Mouse (Mus musculus) spleen, adult 2 months (tissue): ENCODE results near the gene Amotl1. TPM values are rescaled to one million over a fixed set of nuclear protein-coding genes. Genes with fewer than 3 reads are reported as not detected.

Experiments used
- DNase-seq, 2 experiments: peaks; one replicate each; pipeline versions ENCODE4 v3.0.0 to v3.0.0-alpha.2; 2012 to 2021; ENCODE audit warnings: low spot score in 2 of 2, low read depth in 1 of 2
- H3K27ac ChIP-seq: fragments of 200-500 bp; 2 replicates; pipeline ENCODE4 v1.5.1; 2012; ENCODE audit warnings: low read length, inconsistent platforms; ENCODE audit not compliant: insufficient read depth
- H3K27me3 ChIP-seq: fragments of 200-500 bp; 2 replicates; pipeline ENCODE4 v1.6.1; 2012; ENCODE audit warnings: mild to moderate bottlenecking, moderate library complexity, low read length, inconsistent platforms; ENCODE audit not compliant: control insufficient read depth, insufficient read depth
- H3K36me3 ChIP-seq: fragments of 200-500 bp; 2 replicates; pipeline ENCODE4 v1.6.1; 2012; ENCODE audit warnings: mild to moderate bottlenecking, low read length, inconsistent platforms; ENCODE audit not compliant: control insufficient read depth, insufficient read depth
- H3K4me1 ChIP-seq: fragments of 200-500 bp; 2 replicates; pipeline ENCODE4 v1.6.1; 2011; ENCODE audit warnings: inconsistent platforms; ENCODE audit not compliant: control insufficient read depth, insufficient read depth, insufficient read length
- H3K4me3 ChIP-seq: fragments of 200-500 bp; 2 replicates; pipeline ENCODE4 v1.5.1; 2011; ENCODE audit warnings: mild to moderate bottlenecking, inconsistent platforms; ENCODE audit not compliant: insufficient read depth, insufficient read length; ENCODE audit errors: extremely low read depth
- CTCF ChIP-seq: fragments of 200-500 bp; IDR thresholded peaks from 2 replicates; pipeline ENCODE4 v1.5.1; 2011; ENCODE audit warnings: mild to moderate bottlenecking, inconsistent platforms; ENCODE audit not compliant: insufficient read depth, insufficient read length, insufficient replicate concordance; ENCODE audit errors: extremely low read depth
- POLR2A ChIP-seq: fragments of 200-500 bp; IDR thresholded peaks from 2 replicates; pipeline ENCODE4 v1.6.1; 2011; ENCODE audit warnings: low read depth, low read length, inconsistent platforms
- WGBS: fragments of 180-500 bp; shearing (Covaris S2); methylation state at CpG from one replicate; pipeline ENCODE4 v1.1.7; 2018; 5-methylcytosine and 5-hydroxymethylcytosine counted together
- polyA plus RNA-seq: library from polyadenylated mRNA; depleted of rRNA; stranded (reverse); fragments of >200 nt; gene quantifications from 2 replicates; pipeline ENCODE4 v1.2.3, GENCODE M21; 2012; rRNA removed

The Amotl1 gene
- 6.7 and 7.0 TPM in 2 replicates for polyA plus RNA-seq

DNA sequence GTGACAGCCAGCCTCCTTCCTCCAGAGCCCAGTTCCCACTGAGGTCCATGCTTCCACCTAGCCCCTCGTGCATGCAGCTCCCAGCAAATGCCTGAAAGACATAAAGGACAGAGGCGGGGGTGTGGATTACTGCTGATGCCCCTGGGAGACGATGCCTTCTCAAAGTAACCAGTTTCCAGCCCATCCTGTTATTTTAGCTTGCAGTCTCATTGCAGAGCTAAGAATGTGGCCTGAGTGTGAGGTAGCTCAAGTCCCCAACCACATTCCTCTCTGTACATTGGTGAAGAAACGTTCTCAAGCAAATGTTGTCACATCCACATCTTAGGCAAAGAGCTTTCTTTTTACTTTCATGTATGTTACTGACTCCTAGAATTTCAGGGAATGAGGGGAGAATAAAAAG lies at the start of gene Amotl1:
TSS of gene Amotl1 (minus strand) at position 101 of the 400 bp plus-strand sequence.
- Histone ChIP-seq H3K4me1 (no peaks in the 10 kb centered on the region; the same call in 1 of the 2 replicates), H3K36me3 (no peaks in the 10 kb centered on the region), H3K27me3 (no peaks in the 10 kb centered on the region), H3K27ac (no peak within 1 kb of the TSS), H3K4me3 (no peak within 1 kb of the TSS)
- no peak for DNase-seq
- no peak for TF ChIP-seq CTCF
- no peak for TF ChIP-seq POLR2A
- WGBS = 64% methylated on average over 4 of the region's 4 CpGs

DNA sequence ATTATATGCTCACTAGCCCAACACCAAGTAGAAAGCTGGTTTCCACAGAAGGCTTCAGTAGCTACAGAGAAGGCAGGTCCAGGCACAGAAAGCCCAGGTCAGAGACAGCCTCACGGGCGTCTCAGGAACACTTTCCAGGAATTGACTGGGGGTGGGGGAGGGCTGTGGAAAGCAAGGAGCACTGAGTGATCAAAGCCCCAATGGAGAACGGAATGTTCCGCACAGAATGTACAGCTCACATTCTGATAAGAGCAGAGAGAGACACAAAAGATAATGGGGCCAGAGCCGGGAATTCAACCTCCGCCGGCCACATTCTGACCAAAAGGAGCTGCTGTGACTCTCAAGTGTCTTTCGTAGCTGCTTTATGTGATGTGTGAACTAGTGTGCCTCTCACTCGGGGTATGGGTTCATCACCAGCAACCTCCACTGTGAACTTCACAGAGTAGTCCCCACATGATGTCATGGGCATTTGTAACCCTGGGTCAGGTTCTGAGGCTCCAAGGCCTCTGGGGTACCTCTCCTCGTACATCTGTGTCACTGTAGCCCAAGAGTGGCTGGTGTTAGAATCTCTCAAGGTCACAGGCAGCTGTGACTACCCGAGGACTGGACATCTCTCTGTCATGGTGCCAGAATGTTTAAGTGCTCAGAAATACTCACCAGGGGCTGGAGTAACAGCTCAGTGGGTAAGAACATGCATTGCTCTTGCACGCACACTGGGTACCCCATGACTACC lies 44.7 kb upstream of the Amotl1 start:
- TF ChIP-seq POLR2A (no peak), CTCF (no peak)
- no peaks in the 10 kb centered on the region for H3K4me1 ChIP-seq
- no peak overlapping the region for H3K4me3 ChIP-seq
- no peaks in the 10 kb centered on the region for H3K27me3 ChIP-seq
- no peaks in the 10 kb centered on the region for H3K36me3 ChIP-seq
- no peak overlapping the region for H3K27ac ChIP-seq
- DNase-seq = no peak
- 78% methylated on average over 12 of the region's 12 CpGs for WGBS

DNA sequence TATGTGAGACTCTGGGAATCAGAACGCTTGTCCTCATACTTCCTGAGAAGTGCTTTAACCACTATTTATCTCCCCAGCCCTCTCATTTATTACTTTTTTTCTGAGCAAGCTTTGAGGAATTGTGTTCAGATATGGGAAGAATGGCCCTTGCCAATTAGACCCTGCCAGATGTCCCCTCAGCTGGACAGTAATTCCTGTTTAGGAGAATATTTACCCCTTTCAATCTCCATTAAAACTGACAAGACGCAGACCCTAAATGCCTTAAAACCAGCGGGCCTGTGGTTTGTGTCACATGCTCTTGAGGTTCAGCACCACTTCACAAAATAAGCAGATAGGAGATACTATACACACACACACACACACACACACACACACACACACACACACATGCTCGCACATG lies 39.5 kb upstream of the Amotl1 start:
- 54% methylated on average over 4 of the region's 4 CpGs for WGBS

DNA sequence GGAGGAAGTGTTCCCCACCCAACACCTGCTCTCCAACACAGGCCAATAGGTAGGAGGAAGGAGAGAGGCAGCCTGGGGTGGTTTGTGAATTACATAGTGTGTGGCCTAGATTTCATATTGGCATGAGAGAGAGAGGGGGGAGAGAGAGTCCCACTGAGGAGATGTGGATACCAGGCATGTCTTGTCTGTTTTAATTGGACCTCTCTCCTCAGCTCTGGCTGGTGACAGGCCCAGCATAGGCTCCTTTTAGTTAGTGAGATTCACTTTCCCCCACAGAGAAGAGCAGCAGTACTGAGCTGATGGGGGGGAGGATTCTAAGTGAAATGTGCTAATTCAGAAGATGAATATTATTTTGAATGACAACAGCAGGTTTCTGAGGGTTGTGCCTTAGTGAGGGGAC lies 37.9 kb upstream of the Amotl1 start:
- TF ChIP-seq CTCF (no peak), POLR2A (no peak)
- H3K27ac ChIP-seq = no peak overlapping the region
- H3K36me3 ChIP-seq = no peaks in the 10 kb centered on the region
- H3K4me3 ChIP-seq = no peak overlapping the region
- H3K4me1 ChIP-seq = no peaks in the 10 kb centered on the region
- no peak for DNase-seq
- H3K27me3 ChIP-seq = no peaks in the 10 kb centered on the region

More for the DNA sequence above, 39.5 kb upstream of the Amotl1 start:
- Histone ChIP-seq H3K4me3 (no peak overlapping the region), H3K36me3 (no peaks in the 10 kb centered on the region), H3K27ac (no peak overlapping the region), H3K27me3 (no peaks in the 10 kb centered on the region), H3K4me1 (no peaks in the 10 kb centered on the region)
- no peak for TF ChIP-seq POLR2A
- no peak for TF ChIP-seq CTCF
- no peak for DNase-seq

DNA sequence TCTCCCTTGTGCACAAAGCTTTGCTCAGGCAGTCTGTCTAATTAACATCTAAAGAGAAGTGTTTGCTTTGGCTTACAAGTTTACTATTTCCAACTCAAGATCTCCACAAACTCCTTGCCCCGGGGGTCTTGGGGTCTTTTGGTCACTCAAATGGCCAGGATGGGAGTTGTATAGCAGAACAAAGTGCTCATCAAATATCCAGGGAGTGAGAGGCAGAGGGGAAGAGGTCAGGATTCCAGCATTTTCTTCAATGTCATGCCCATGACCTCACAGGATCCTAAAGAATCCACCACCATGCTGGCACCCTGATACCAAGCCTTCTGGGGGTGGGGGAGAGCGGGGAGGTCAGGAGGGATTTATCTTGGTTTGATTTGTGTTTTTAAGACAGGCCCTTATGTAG lies 35.7 kb upstream of the Amotl1 start:
- DNase-seq = no peak
- no peak overlapping the region for H3K4me3 ChIP-seq
- no peaks in the 10 kb centered on the region for H3K36me3 ChIP-seq
- no peak overlapping the region for H3K27ac ChIP-seq
- H3K27me3 ChIP-seq = no peaks in the 10 kb centered on the region
- H3K4me1 ChIP-seq = no peaks in the 10 kb centered on the region
- 74% methylated on average over 2 of the region's 2 CpGs for WGBS
- no peak for TF ChIP-seq CTCF
- no peak for TF ChIP-seq POLR2A

DNA sequence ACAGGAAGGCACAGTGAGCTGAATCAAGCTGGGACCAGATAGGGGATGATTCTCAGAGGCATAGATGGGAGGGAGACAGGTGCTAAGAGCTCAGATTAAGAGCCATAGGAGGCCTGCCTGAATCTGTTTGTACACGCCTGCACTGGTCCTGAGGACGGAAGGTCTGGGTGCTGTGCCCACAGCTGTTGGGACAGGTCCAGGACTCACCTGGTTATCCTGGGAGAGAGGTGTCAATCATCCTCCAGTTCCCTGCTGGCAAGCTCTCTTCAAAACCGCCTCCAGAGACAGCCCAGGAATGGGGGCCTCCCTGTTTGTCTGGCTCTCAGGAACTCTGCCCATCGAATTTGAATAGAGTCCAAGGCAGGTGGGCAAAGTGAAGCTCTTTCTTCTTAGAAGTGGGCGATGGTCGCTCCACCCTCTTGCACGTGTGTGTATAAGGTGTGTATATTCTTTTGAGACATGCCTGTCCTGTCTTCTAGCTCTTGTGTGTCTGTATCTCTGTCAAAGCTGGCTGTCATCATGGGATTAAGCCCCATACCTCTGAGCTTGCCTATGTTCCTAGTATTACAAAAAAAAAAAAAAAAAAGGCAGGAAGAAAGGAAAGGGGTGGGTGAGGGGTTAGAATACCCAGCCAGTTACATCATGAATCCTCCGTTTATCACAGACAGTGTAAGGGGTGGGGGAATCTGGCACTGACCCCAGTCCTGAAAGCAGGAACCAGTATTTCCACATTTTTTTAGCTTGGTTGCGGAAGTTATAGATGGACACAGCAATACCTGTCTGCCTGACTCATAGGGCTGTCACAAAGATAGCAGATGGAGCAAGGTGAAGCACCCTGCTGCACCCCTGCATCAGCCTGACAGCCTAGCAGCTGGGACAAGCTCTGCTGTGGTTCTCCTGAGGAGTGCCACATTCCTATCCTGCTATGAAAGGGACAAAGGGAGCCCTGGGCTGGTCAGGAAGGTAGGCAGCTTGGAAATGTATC lies 31.1 kb upstream of the Amotl1 start:
- 68% methylated on average over 9 of the region's 9 CpGs for WGBS
- Histone ChIP-seq H3K27me3 (no peaks in the 10 kb centered on the region), H3K27ac (no peak overlapping the region), H3K4me1 (no peaks in the 10 kb centered on the region), H3K36me3 (no peaks in the 10 kb centered on the region), H3K4me3 (no peak overlapping the region)
- TF ChIP-seq POLR2A (no peak), CTCF (no peak)
- no peak for DNase-seq
